Mouse (Mus musculus): ENCODE results near the gene St7.

- no peak for TF ChIP-seq EP300 (IDR thresholded peaks at IDR 0.05)
- no peak for TF ChIP-seq CTCF (IDR thresholded peaks at IDR 0.05)
These were observed 27.3 kb downstream of the St7 start for GRCm38 (mm10) chr6:17720022-17720421.

Measured in lung, postnatal 0 days (tissue).